Mouse (Mus musculus) CH12.LX (cell line): Measurements from ENCODE around the gene Ccdc134. TPM values are rescaled to one million over a fixed set of nuclear protein-coding genes. Genes with fewer than 3 reads are reported as not detected.

Experiments
- DNase-seq: peaks from one replicate; pipeline ENCODE4 v3.0.0-alpha.2; 2013; ENCODE audit errors: extremely low read depth
- H3K27ac ChIP-seq: 2 replicates; pipeline ENCODE4 v1.5.1; 2012; ENCODE audit warnings: low read depth, mild to moderate bottlenecking, control low read depth, moderate library complexity; ENCODE audit not compliant: insufficient read depth
- H3K27me3 ChIP-seq: replicated peaks from 2 replicates; pipeline ENCODE3; 2012; ENCODE audit warnings: inconsistent platforms
- H3K36me3 ChIP-seq, 2 experiments: replicated peaks in 1 of 2; 2 replicates each; pipeline versions ENCODE3 to v1.6.1; 2012; ENCODE audit warnings: inconsistent platforms in 1 of 2, low read length in 1 of 2, mild to moderate bottlenecking in 1 of 2, mixed read lengths in 1 of 2, moderate library complexity in 1 of 2; ENCODE audit not compliant: control insufficient read depth in 1 of 2, insufficient read depth in 1 of 2
- H3K4me1 ChIP-seq, 2 experiments: 2 replicates each; pipeline ENCODE4 v1.6.1; 2012; ENCODE audit warnings: inconsistent platforms in 1 of 2, moderate library complexity in 1 of 2; ENCODE audit not compliant: insufficient read depth in 2 of 2, control insufficient read depth in 1 of 2
- H3K4me2 ChIP-seq: 2 replicates; pipeline ENCODE4 v1.6.1; 2012; ENCODE audit warnings: low read depth, mild to moderate bottlenecking, control low read depth; ENCODE audit not compliant: poor library complexity, insufficient read depth, severe bottlenecking
- H3K4me3 ChIP-seq, 3 experiments: fragments of 150-350 bp in 1 of 3; sonication (generic) in 1 of 3; replicated peaks in 1 of 3; 2 replicates each; pipeline versions ENCODE3 to v1.5.1; 2011 to 2012; ENCODE audit warnings: low read depth in 2 of 3, low read length in 2 of 3, mild to moderate bottlenecking in 2 of 3, moderate library complexity in 2 of 3, control low read depth in 1 of 3, improper control_type of control experiment in 1 of 3, inconsistent platforms in 1 of 3, mixed read lengths in 1 of 3; ENCODE audit not compliant: poor library complexity in 1 of 3
- H3K79me2 ChIP-seq: replicated peaks from 2 replicates; pipeline ENCODE4 v1.6.1; 2012; ENCODE audit warnings: mild to moderate bottlenecking, moderate library complexity; ENCODE audit not compliant: control insufficient read depth, poor library complexity, insufficient read depth, severe bottlenecking; ENCODE audit errors: extremely low read depth
- H3K9ac ChIP-seq: 2 replicates; pipeline ENCODE4 v1.6.1; 2012; ENCODE audit warnings: low read depth, mild to moderate bottlenecking, control low read depth, moderate library complexity; ENCODE audit not compliant: insufficient read depth
- H3K9me3 ChIP-seq: replicated peaks from 2 replicates; pipeline ENCODE3; 2012; ENCODE audit warnings: low read length, inconsistent platforms, mixed read lengths
- BHLHE40 ChIP-seq: IDR thresholded peaks from 2 replicates; pipeline ENCODE4 v1.6.1; 2011; ENCODE audit warnings: mild to moderate bottlenecking, low read depth, low read length, improper control_type of control experiment
- CHD1 ChIP-seq: IDR thresholded peaks from 2 replicates; pipeline ENCODE4 v1.6.1; 2012; ENCODE audit warnings: low read depth, low read length, improper control_type of control experiment, inconsistent platforms
- CHD2 ChIP-seq: IDR thresholded peaks from 2 replicates; pipeline ENCODE4 v1.6.1; 2011; ENCODE audit warnings: low read length, improper control_type of control experiment
- CTCF ChIP-seq, 2 experiments: IDR thresholded peaks in 1 of 2; conservative IDR thresholded peaks in 1 of 2; 2 replicates each; pipeline ENCODE4 v1.5.1; 2011 to 2012; ENCODE audit warnings: low read depth in 2 of 2, low read length in 2 of 2, improper control_type of control experiment in 1 of 2, inconsistent platforms in 1 of 2, mild to moderate bottlenecking in 1 of 2, moderate library complexity in 1 of 2
- E2F4 ChIP-seq: IDR thresholded peaks from 2 replicates; pipeline ENCODE4 v1.6.1; 2011; ENCODE audit warnings: low read depth, low read length, improper control_type of control experiment; ENCODE audit not compliant: insufficient replicate concordance
- ELF1 ChIP-seq: IDR thresholded peaks from 2 replicates; pipeline ENCODE4 v1.6.1; 2014; ENCODE audit warnings: low read depth, mild to moderate bottlenecking, inconsistent platforms, low read length, improper control_type of control experiment
- ETS1 ChIP-seq: conservative IDR thresholded peaks from 2 replicates; pipeline ENCODE4 v1.6.1; 2012; ENCODE audit warnings: low read depth, mild to moderate bottlenecking, inconsistent platforms, low read length, improper control_type of control experiment, moderate library complexity
- GABPA ChIP-seq: IDR thresholded peaks from 2 replicates; pipeline ENCODE4 v1.6.1; 2012; ENCODE audit warnings: low read depth, low read length, improper control_type of control experiment, inconsistent platforms; ENCODE audit not compliant: insufficient replicate concordance
- IRF4 ChIP-seq: IDR thresholded peaks from 2 replicates; pipeline ENCODE4 v1.6.1; 2014; ENCODE audit warnings: low read depth, mild to moderate bottlenecking, inconsistent platforms, low read length, improper control_type of control experiment
- JUN ChIP-seq: IDR thresholded peaks from 2 replicates; pipeline ENCODE4 v1.6.1; 2011; ENCODE audit warnings: low read depth, mild to moderate bottlenecking, low read length, improper control_type of control experiment, moderate library complexity; ENCODE audit not compliant: insufficient read depth
- JUND ChIP-seq: conservative IDR thresholded peaks from 2 replicates; pipeline ENCODE4 v1.6.1; 2011; ENCODE audit warnings: low read depth, low read length, improper control_type of control experiment
- MAFK ChIP-seq: IDR thresholded peaks from 2 replicates; pipeline ENCODE4 v1.6.1; 2011; ENCODE audit warnings: low read length, improper control_type of control experiment; ENCODE audit not compliant: insufficient replicate concordance
- MAX ChIP-seq: IDR thresholded peaks from 2 replicates; pipeline ENCODE4 v1.6.1; 2011; ENCODE audit warnings: low read length, improper control_type of control experiment
- MAZ ChIP-seq: IDR thresholded peaks from 2 replicates; pipeline ENCODE4 v1.6.1; 2012; ENCODE audit warnings: low read depth, mild to moderate bottlenecking, inconsistent platforms, low read length, improper control_type of control experiment, moderate library complexity
- MEF2A ChIP-seq: IDR thresholded peaks from 2 replicates; pipeline ENCODE4 v1.6.1; 2014; ENCODE audit warnings: low read depth, mild to moderate bottlenecking, inconsistent platforms, low read length, improper control_type of control experiment, borderline replicate concordance
- MXI1 ChIP-seq: IDR thresholded peaks from 2 replicates; pipeline ENCODE4 v1.6.1; 2011; ENCODE audit warnings: mild to moderate bottlenecking, low read depth, low read length, improper control_type of control experiment
- MYC ChIP-seq: IDR thresholded peaks from 2 replicates; pipeline ENCODE4 v1.6.1; 2011; ENCODE audit warnings: low read depth, mild to moderate bottlenecking, improper control_type of control experiment, low read length
- NELFE ChIP-seq: IDR thresholded peaks from 2 replicates; pipeline ENCODE4 v1.6.1; 2011; ENCODE audit warnings: low read depth, low read length, improper control_type of control experiment
- PAX5 ChIP-seq: IDR thresholded peaks from 2 replicates; pipeline ENCODE4 v1.6.1; 2012; ENCODE audit warnings: low read length, inconsistent platforms, mixed read lengths
- POLR2A ChIP-seq: IDR thresholded peaks from 2 replicates; pipeline ENCODE4 v1.6.1; 2011; ENCODE audit warnings: low read depth, mild to moderate bottlenecking, improper control_type of control experiment, low read length
- POLR2AphosphoS2 ChIP-seq: IDR thresholded peaks from 2 replicates; pipeline ENCODE4 v1.6.1; 2011; ENCODE audit warnings: low read depth, low read length, improper control_type of control experiment
- RAD21 ChIP-seq: IDR thresholded peaks from 2 replicates; pipeline ENCODE4 v1.6.1; 2011; ENCODE audit warnings: low read depth, mild to moderate bottlenecking, low read length, improper control_type of control experiment, moderate library complexity
- RCOR1 ChIP-seq: conservative IDR thresholded peaks from 2 replicates; pipeline ENCODE4 v1.6.1; 2012; ENCODE audit warnings: low read depth, mild to moderate bottlenecking, inconsistent platforms, low read length, improper control_type of control experiment
- SIN3A ChIP-seq: IDR thresholded peaks from 2 replicates; pipeline ENCODE4 v1.6.1; 2012; ENCODE audit warnings: low read length, improper control_type of control experiment, inconsistent platforms
- TCF12 ChIP-seq: IDR thresholded peaks from 2 replicates; pipeline ENCODE4 v1.6.1; 2014; ENCODE audit warnings: low read depth, mild to moderate bottlenecking, inconsistent platforms, low read length, improper control_type of control experiment
- UBTF ChIP-seq: IDR thresholded peaks from 2 replicates; pipeline ENCODE4 v1.6.1; 2012; ENCODE audit warnings: low read depth, mild to moderate bottlenecking, inconsistent platforms, low read length, improper control_type of control experiment, moderate library complexity
- USF2 ChIP-seq: conservative IDR thresholded peaks from 2 replicates; pipeline ENCODE4 v1.6.1; 2011; ENCODE audit warnings: low read depth, low read length, improper control_type of control experiment
- ZC3H11A ChIP-seq: IDR thresholded peaks from 2 replicates; pipeline ENCODE4 v1.6.1; 2012; ENCODE audit warnings: low read depth, mild to moderate bottlenecking, inconsistent platforms, low read length, improper control_type of control experiment
- ZKSCAN1 ChIP-seq: IDR thresholded peaks from 2 replicates; pipeline ENCODE4 v1.6.1; 2012; ENCODE audit warnings: low read depth, inconsistent platforms, low read length, improper control_type of control experiment, borderline replicate concordance
- ZNF384 ChIP-seq: IDR thresholded peaks from 2 replicates; pipeline ENCODE4 v1.6.1; 2012; ENCODE audit warnings: low read depth, low read length, improper control_type of control experiment, inconsistent platforms
- dilution Hi-C: fragments of 300-500 bp; cut with MboI; formaldehyde crosslinking; loops from 2 replicates; pipeline ENCODE4 v1.14.3; 2020; ENCODE audit warnings: low sequenced_read_pairs; ENCODE audit not compliant: extremely low pct_unique_long_range_greater_than_20kb, extremely low pct_ligation_motif_present
- in situ Hi-C: fragments of 300-500 bp; cut with MboI; formaldehyde crosslinking; loops from 3 replicates; pipeline ENCODE4 v1.14.3; 2019; ENCODE audit warnings: low sequenced_read_pairs, low pct_ligation_motif_present, low pct_unique_long_range_greater_than_20kb, mixed read lengths
- polyA plus RNA-seq: library from polyadenylated mRNA; unstranded; fragments of >175 nt; gene quantifications from 2 replicates; pipeline ENCODE4 v1.2.1, GENCODE M21; 2012; ENCODE audit warnings: low read depth; ENCODE audit not compliant: insufficient read length
- total RNA-seq, 2 experiments: library from RNA; depleted of rRNA; stranded (reverse); fragments of 300-350 nt in 1 of 2; fragments of >200 nt in 1 of 2; gene quantifications; 2 replicates each; pipeline ENCODE4 v1.2.3; 2012 to 2014

Gene Ccdc134
- total and polyA plus RNA-seq, 3 experiments = 35.7 to 43.6 (median 37.1) TPM

- H3K4me2 ChIP-seq = peak overlapping the region; percentile 87; the same call in 1 of the 2 replicates
- no peaks in the 10 kb centered on the region for H3K27me3 ChIP-seq
- peaks cover 7 to 60% of the 10 kb centered on the region in 2 experiments for H3K4me1 ChIP-seq
- peak overlapping the region; percentile 78 for H3K27ac ChIP-seq
- H3K79me2 ChIP-seq = peaks cover 52% of the 10 kb centered on the region
- peak overlapping the region; percentile 80 to 92 (median 92) for H3K4me3 ChIP-seq
- peak overlapping the region; percentile 92 for H3K9ac ChIP-seq
- TF ChIP-seq ZC3H11A (no peak), UBTF (peak; percentile 68; the same call in 1 of the 2 replicates), BHLHE40 (0 out of 2 replicates have a peak, but pooled peaks have one; percentile 20), MXI1 (peak; percentile 67; the same call in 1 of the 2 replicates), CHD1 (peak; percentile 8), E2F4 (no peak)
- DNase-seq = no peak
- in situ Hi-C loops (loop anchor here (10.0 kb wide), 1 partner anchor 67 kb away; the partner anchor contains the start of gene Shisa8), dilution Hi-C loops (no loop called here)
- no peaks in the 10 kb centered on the region for H3K9me3 ChIP-seq
- peaks cover 0 to 25% of the 10 kb centered on the region in 2 experiments for H3K36me3 ChIP-seq
Observed at GRCm38 (mm10) chr15:82147611-82148111, 19.9 kb downstream of the Ccdc134 start.

- in situ Hi-C loops (loop anchor here (10.0 kb wide), 1 partner anchor 66 kb away; the partner anchor contains the start of gene Shisa8), dilution Hi-C loops (no loop called here)
- peak overlapping the region; percentile 87 for H3K4me2 ChIP-seq
- peak overlapping the region; percentile 32; the same call in 1 of the 2 replicates for H3K27ac ChIP-seq
- peaks cover 8 to 68% of the 10 kb centered on the region in 2 experiments for H3K4me1 ChIP-seq
- H3K9ac ChIP-seq = peak overlapping the region; percentile 92
- no peaks in the 10 kb centered on the region for H3K9me3 ChIP-seq
- H3K79me2 ChIP-seq = peaks cover 60% of the 10 kb centered on the region
- peaks cover 0 to 32% of the 10 kb centered on the region in 2 experiments for H3K36me3 ChIP-seq
- DNase-seq = no peak
- peak overlapping the region; percentile 80 to 92 (median 92) for H3K4me3 ChIP-seq
- H3K27me3 ChIP-seq = no peaks in the 10 kb centered on the region
- TF ChIP-seq POLR2AphosphoS2 (0 out of 2 replicates have a peak, but pooled peaks have one; percentile 41), MAFK (no peak), UBTF (no peak), E2F4 (no peak), ZKSCAN1 (no peak), POLR2A (no peak), JUN (no peak), JUND (0 out of 2 replicates have a peak, but pooled peaks have one; percentile 19), RAD21 (no peak), ELF1 (no peak), ZNF384 (no peak), RCOR1 (no peak), BHLHE40 (peak; percentile 81), TCF12 (peak; percentile 35; the same call in 1 of the 2 replicates), MYC (0 out of 2 replicates have a peak, but pooled peaks have one; percentile 37), GABPA (no peak), USF2 (no peak), PAX5 (no peak), CHD1 (peak; percentile 32; the same call in 1 of the 2 replicates), CTCF (conservative IDR thresholded peaks at IDR 0.05 in 1 of 2, IDR thresholded peaks at IDR 0.05 in 1 of 2; ENCODE audit: low read depth in 2 of 2, low read length in 2 of 2) (no peak), NELFE (no peak), IRF4 (peak; percentile 44; the same call in 1 of the 2 replicates), CHD2 (no peak), MEF2A (no peak), MAX (no peak), ZC3H11A (no peak), MAZ (peak; percentile 66; the same call in 1 of the 2 replicates), ETS1 (peak; percentile 52), SIN3A (peak; percentile 92)
Observed at GRCm38 (mm10) chr15:82148510-82148911, 20.8 kb downstream of the Ccdc134 start.
